Mouse (Mus musculus) limb, embryonic 13.5 days (tissue): Measurements from ENCODE around the gene Emc7. TPM values are rescaled to one million over a fixed set of nuclear protein-coding genes. Genes with fewer than 3 reads are reported as not detected.

Experiments used
- ATAC-seq: fragments of 200-750 bp; cut with Nextera tagmentation; 2 replicates; pipeline ENCODE4 v1.8.0; 2017; ENCODE audit warnings: low read depth, moderate number of reproducible peaks, moderate TSS enrichment; ENCODE audit not compliant: low FRiP score
- H3K27ac ChIP-seq: fragments of 300-500 bp; sonication (generic); 2 replicates; pipeline ENCODE4 v1.5.1; 2015; ENCODE audit warnings: inconsistent platforms, mild to moderate bottlenecking, moderate library complexity
- H3K27me3 ChIP-seq: fragments of 300-500 bp; sonication (generic); 2 replicates; pipeline ENCODE4 v1.6.1; 2015; ENCODE audit warnings: mild to moderate bottlenecking, inconsistent platforms
- H3K36me3 ChIP-seq: fragments of 300-500 bp; sonication (generic); 2 replicates; pipeline ENCODE4 v1.6.1; 2015; ENCODE audit warnings: inconsistent platforms, mild to moderate bottlenecking, moderate library complexity
- H3K4me1 ChIP-seq: fragments of 300-500 bp; sonication (generic); 2 replicates; pipeline ENCODE4 v1.6.1; 2015; ENCODE audit warnings: inconsistent platforms
- H3K4me2 ChIP-seq: fragments of 300-500 bp; sonication (generic); replicated peaks from 2 replicates; pipeline ENCODE4 v1.6.1; 2015; ENCODE audit warnings: inconsistent platforms, mild to moderate bottlenecking, moderate library complexity
- H3K4me3 ChIP-seq: fragments of 300-500 bp; sonication (generic); 2 replicates; pipeline ENCODE4 v1.5.1; 2015; ENCODE audit warnings: moderate library complexity, mild to moderate bottlenecking, inconsistent platforms
- H3K9ac ChIP-seq: fragments of 300-500 bp; sonication (generic); 2 replicates; pipeline ENCODE4 v1.6.1; 2015; ENCODE audit warnings: mild to moderate bottlenecking, inconsistent platforms
- H3K9me3 ChIP-seq: fragments of 300-500 bp; sonication (generic); 2 replicates; pipeline ENCODE4 v1.6.1; 2016; ENCODE audit warnings: inconsistent platforms
- whole genome bisulfite sequencing: fragments of 180-500 bp; shearing (Covaris S2); methylation state at CpG from one replicate; pipeline ENCODE4 v1.1.7; 2015; 5-methylcytosine and 5-hydroxymethylcytosine counted together
- polyA plus RNA-seq: library from polyadenylated mRNA; unstranded; fragments of >200 nt; fragmentation: Nextera tagmentation; extraction: Ambion mirVana; gene quantifications from 2 replicates; pipeline ENCODE4 v1.2.1, GENCODE M21; 2015

Emc7 gene
- polyA plus RNA-seq, 1 experiment from 2014 or later = 15.5 TPM

DNA sequence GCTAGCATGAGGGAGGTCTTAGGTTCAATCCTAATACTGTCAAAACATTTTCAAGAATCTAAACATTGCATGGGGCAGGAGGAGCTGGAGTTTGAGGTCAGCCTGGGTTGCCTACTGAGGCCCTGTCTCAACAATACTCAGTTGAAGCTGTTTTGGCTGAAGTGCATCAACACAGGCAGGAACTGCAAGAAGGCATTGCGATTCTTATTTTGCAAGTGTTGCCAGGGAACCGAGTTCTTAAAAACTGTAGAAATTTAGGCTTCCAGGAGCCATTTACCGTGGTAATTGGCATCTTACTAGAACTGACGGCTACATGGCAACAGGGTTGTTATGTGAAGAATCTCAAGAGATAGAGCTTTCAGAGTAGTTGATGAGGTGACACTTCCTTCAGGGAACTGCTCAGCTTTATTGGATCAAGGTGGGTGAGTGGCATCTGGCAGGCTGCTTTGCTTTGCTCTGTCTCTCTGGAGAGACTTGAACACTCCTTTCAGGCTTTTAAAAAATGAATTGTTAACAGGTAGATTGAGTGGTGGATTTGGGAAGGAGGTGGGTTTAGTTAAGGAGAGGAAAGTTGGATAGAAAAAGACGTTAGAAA, 52.1 kb downstream of the Emc7 start:
- Histone ChIP-seq H3K4me2 (no peak overlapping the region), H3K4me1 (no peaks in the 10 kb centered on the region), H3K27ac (no peak overlapping the region), H3K9me3 (no peaks in the 10 kb centered on the region), H3K9ac (no peak overlapping the region), H3K4me3 (no peak overlapping the region), H3K36me3 (no peaks in the 10 kb centered on the region), H3K27me3 (no peaks in the 10 kb centered on the region)
- no peak; the same call in 1 of the 2 replicates for ATAC-seq
- WGBS = 38% methylated on average over 5 of the region's 5 CpGs

DNA sequence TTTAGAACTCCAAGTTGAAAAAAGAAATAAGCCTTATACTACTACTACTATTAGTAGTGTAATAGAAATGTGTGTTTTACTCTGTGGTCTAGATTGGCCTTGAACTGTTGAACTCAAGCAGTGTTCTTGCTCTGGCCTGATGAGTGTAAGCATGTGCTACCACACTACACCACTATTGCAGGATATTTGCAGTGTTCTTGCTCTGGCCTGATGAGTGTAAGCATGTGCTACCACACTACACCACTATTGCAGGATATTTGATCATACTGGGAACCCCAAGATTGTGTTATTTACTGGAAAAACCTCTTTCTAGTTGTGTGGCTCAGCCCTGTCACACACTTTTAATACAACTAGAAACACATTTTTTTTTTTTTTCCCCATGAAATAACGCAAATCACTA, 52.6 kb downstream of the Emc7 start:
- H3K9ac ChIP-seq = no peak overlapping the region
- H3K4me2 ChIP-seq = no peak overlapping the region
- H3K36me3 ChIP-seq = no peaks in the 10 kb centered on the region
- no peaks in the 10 kb centered on the region for H3K9me3 ChIP-seq
- H3K4me3 ChIP-seq = no peak overlapping the region
- H3K27ac ChIP-seq = no peak overlapping the region
- no peaks in the 10 kb centered on the region for H3K27me3 ChIP-seq
- WGBS = 89% methylated on average over 1 of the region's 1 CpGs
- ATAC-seq = no peak
- H3K4me1 ChIP-seq = no peaks in the 10 kb centered on the region

DNA sequence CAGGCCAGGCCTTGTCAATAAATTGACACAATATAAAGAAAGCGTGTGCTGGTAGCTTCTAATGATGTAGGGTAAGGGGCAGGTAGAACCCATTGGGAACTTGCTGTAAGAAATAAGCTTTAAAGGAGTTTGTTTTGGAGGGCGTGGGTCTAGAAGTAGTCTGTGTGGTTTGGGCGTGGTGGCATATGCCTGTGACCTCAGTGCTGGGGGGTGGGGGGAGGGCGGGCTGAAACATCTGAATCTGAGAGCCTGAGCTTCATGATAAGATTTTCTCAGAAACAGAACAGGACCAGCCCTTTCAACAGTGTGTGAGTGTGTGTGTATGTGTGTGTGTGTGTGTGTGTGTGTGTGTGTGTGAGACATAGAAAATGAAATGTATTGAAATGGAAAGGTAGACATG, 55.3 kb downstream of the Emc7 start:
- H3K4me2 ChIP-seq = no peak overlapping the region
- no peaks in the 10 kb centered on the region for H3K9me3 ChIP-seq
- no peak overlapping the region for H3K9ac ChIP-seq
- ATAC-seq = no peak
- H3K27ac ChIP-seq = no peak overlapping the region
- H3K36me3 ChIP-seq = no peaks in the 10 kb centered on the region
- no peak overlapping the region for H3K4me3 ChIP-seq
- no peaks in the 10 kb centered on the region for H3K27me3 ChIP-seq
- 85% methylated on average over 4 of the region's 4 CpGs for whole genome bisulfite sequencing
- H3K4me1 ChIP-seq = no peaks in the 10 kb centered on the region

DNA sequence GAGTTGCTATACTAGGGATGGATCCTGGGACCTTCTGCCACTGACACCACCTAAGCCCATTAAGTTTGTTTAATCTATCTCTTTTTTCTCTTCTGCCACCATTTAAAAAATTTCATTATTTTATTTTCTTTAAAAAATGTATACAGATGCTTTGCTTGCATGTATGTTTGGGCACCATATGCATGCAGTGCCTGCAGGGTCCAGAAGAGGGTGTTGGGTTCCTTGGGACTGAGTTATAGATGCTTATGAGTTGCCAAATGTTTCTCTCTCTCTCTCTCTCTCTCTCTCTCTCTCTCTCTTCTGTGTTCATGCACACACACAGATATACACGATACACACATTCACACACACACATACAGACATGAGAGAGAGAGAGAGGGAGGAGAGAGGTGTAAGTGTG, 58.2 kb downstream of the Emc7 start:
- no peaks in the 10 kb centered on the region for H3K27me3 ChIP-seq
- ATAC-seq = no peak

DNA sequence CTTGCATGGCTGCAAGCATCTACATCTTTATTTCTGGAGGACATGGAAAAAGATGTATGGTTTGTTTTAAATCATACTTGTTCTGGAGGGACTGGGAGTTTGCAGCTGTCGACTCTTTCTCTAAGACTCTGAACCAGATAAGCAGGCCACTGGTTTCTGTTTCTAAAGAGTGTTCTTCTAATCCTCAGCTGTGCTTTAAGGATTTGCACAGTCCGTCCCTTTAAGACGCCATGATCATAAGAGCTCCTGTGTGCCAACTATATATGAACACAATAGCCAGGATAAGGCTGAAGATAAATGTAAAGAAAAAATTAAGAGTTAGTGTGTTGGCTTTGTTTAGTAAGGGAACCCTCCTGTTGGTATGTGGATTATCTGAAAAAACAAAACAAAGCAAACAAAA, 61.9 kb downstream of the Emc7 start:
- Histone ChIP-seq H3K4me3 (no peak overlapping the region), H3K4me1 (no peaks in the 10 kb centered on the region), H3K27me3 (no peaks in the 10 kb centered on the region), H3K9ac (no peak overlapping the region), H3K36me3 (peaks cover 3% of the 10 kb centered on the region; the same call in 1 of the 2 replicates), H3K4me2 (no peak overlapping the region), H3K27ac (no peak overlapping the region), H3K9me3 (no peaks in the 10 kb centered on the region)
- no peak for ATAC-seq
- 83% methylated on average over 3 of the region's 3 CpGs for WGBS

More for the DNA sequence above, 58.2 kb downstream of the Emc7 start:
- Histone ChIP-seq H3K9me3 (no peaks in the 10 kb centered on the region), H3K36me3 (peaks cover 3% of the 10 kb centered on the region; the same call in 1 of the 2 replicates), H3K4me3 (no peak overlapping the region), H3K27ac (no peak overlapping the region), H3K9ac (no peak overlapping the region), H3K4me2 (no peak overlapping the region), H3K4me1 (no peaks in the 10 kb centered on the region)
- 100% methylated on average over 1 of the region's 1 CpGs for WGBS

DNA sequence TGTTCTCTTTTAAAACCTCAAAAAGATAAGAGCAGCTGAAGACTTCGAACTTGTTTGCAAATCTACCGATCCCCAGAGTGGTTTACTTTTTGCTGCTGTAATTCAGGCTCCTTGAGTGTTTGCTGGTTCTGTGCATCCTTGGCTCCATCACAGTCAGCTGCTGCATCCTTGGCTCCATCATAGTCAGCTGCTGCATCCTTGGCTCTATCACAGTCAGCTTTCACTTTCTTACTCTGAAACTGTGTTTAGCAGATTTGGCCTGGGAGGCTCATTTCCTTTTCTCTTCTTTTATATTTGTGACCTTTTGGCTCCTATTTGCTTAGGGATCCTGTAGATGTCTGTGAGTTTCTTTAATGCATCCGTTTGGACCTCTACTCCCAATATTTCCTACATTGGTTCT, 62.4 kb downstream of the Emc7 start:
- Histone ChIP-seq H3K36me3 (peaks cover 3% of the 10 kb centered on the region; the same call in 1 of the 2 replicates), H3K27me3 (no peaks in the 10 kb centered on the region), H3K4me3 (no peak overlapping the region), H3K4me1 (no peaks in the 10 kb centered on the region), H3K4me2 (no peak overlapping the region), H3K9ac (no peak overlapping the region), H3K9me3 (no peaks in the 10 kb centered on the region), H3K27ac (no peak overlapping the region)
- no peak for ATAC-seq
- WGBS = 93% methylated on average over 3 of the region's 3 CpGs

DNA sequence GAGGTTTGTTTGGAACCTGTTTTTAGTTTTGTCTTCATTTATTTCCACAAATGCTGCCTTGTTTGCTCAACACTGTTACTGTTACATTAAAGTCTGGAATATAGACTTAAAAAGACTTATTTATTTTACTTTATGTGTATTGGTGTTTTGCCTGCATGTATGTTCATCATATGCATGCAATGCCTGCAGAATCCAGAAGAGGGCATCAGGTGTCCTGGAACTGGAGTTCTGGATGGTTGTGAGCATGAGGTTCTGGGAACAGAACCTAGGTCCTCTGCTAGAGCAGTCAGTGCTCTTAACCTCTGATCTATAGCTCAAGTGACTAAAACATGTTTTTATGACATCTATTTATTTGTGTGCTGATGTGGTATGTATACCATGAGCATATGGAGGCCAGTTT, 63.7 kb downstream of the Emc7 start:
- ATAC-seq = no peak
- peaks cover 3% of the 10 kb centered on the region; the same call in 1 of the 2 replicates for H3K36me3 ChIP-seq
- H3K27me3 ChIP-seq = no peaks in the 10 kb centered on the region
- H3K27ac ChIP-seq = no peak overlapping the region
- no peak overlapping the region for H3K4me3 ChIP-seq
- H3K9ac ChIP-seq = no peak overlapping the region
- H3K4me1 ChIP-seq = no peaks in the 10 kb centered on the region
- no peak overlapping the region for H3K4me2 ChIP-seq
- no peaks in the 10 kb centered on the region for H3K9me3 ChIP-seq

DNA sequence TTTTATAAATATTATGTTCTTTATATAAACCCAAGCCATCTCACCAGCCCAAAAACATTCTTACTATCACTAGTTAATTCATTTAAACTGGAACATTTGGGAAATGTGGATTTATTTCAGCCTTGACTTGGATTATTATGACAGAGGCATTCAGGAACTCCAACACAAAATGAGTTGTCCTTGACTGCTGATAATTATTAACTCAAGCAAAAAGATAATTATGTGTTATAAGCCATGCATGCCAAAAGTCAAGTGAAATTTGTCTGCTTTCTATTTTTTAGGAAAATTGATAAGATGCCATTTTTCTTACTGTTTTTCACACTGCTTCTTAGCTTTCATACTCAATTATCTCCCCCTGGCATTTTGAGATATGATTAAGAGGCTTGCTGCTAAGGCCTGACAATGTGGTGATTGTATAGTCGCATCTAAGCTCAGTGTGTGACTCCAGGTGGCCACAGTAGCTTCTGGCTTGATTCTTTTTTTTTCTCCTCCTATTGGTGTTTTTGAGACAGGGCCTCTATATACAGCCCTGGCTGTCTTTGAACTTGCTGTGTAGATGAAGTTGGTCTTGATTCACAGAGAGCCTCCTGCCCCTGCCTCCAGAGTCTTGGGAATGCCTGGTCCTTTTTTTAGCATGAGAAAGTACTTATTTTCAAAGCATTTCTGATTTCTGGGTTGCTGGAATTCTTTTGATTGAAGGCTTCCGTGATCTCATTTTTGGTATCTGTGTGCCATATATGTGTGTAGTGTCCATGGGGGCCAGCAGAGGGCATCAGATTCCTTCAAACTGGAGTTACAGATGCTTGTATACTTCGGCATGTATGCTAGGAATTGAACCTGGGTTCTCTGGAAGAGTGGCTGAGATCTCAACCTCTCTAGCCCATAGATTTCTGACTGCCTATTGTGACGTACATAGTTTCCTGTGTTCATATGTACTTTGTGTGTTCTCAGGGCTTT, 66.0 kb downstream of the Emc7 start:
- ATAC-seq = no peak
- H3K4me2 ChIP-seq = no peak overlapping the region
- H3K4me3 ChIP-seq = no peak overlapping the region
- H3K27me3 ChIP-seq = no peaks in the 10 kb centered on the region
- H3K4me1 ChIP-seq = no peaks in the 10 kb centered on the region
- peaks cover 3% of the 10 kb centered on the region; the same call in 1 of the 2 replicates for H3K36me3 ChIP-seq
- WGBS = 83% methylated on average over 4 of the region's 4 CpGs
- no peak overlapping the region for H3K9ac ChIP-seq
- no peaks in the 10 kb centered on the region for H3K9me3 ChIP-seq
- no peak overlapping the region for H3K27ac ChIP-seq

Other genes with a start within 250 kb of the Emc7 start
- 15.2 and 18.4 TPM in 2 replicates for gene Lpcat4, start 215.5 kb upstream of the Emc7 start, polyA plus RNA-seq
- not detected in 2 replicates for gene Nutm1, start 195.7 kb upstream of the Emc7 start, polyA plus RNA-seq
- 189 and 193 TPM in 2 replicates for gene Nop10, start 193.1 kb upstream of the Emc7 start, polyA plus RNA-seq
- gene Slc12a6, start 189.2 kb upstream of the Emc7 start, polyA plus RNA-seq = 9.2 and 9.5 TPM in 2 replicates
- gene Gm21985, start 188.7 kb upstream of the Emc7 start, polyA plus RNA-seq = not detected in 2 replicates
- gene Emc4, start 87.0 kb upstream of the Emc7 start, polyA plus RNA-seq = 114 and 116 TPM in 2 replicates
- gene Katnbl1, start 75.8 kb upstream of the Emc7 start, polyA plus RNA-seq = 48.4 and 53.0 TPM in 2 replicates
- not detected in 2 replicates for gene Chrm5, start 25.8 kb downstream of the Emc7 start, polyA plus RNA-seq
- 6.1 and 6.8 TPM in 2 replicates for gene Aven, start 38.0 kb downstream of the Emc7 start, polyA plus RNA-seq